ENCODE assay signal across 8 mouse cellular contexts in genomic region chr11:108961651-108962065, GRCm38 (mm10). TPM values are rescaled to one million over a fixed set of nuclear protein-coding genes. Genes with fewer than 3 reads are reported as not detected.
DNase-seq lines count a peak whose midpoint lies in the region; ATAC-seq and TF ChIP-seq lines count a peak whose summit lies in the region.

No protein-coding gene starts in this region.

- TF ChIP-seq POLR2A in brain, embryonic 14.5 days (IDR thresholded peaks at IDR 0.05; ENCODE audit: borderline replicate concordance, extremely low read depth, insufficient read depth, insufficient read length, poor library complexity, severe bottlenecking), result no peak

- no peak overlapping the region for H3K4me3 ChIP-seq in hindbrain, embryonic 15.5 days
- peak overlapping the region; percentile 26 for H3K4me3 ChIP-seq in midbrain, embryonic 10.5 days

- no peak overlapping the region for H3K27ac ChIP-seq in hindbrain, embryonic 15.5 days (replicated peaks)
- peak overlapping the region; percentile 43 for H3K27ac ChIP-seq in midbrain, embryonic 10.5 days (replicated peaks)

- DNase-seq in embryo, embryonic 10 days (ENCODE audit: low spot score), result peak; percentile 58
- DNase-seq in embryo, embryonic 9.5 days (ENCODE audit: extremely low spot score), result no peak
- DNase-seq in brain, embryonic 14.5 days (ENCODE audit: low read depth), result peak; percentile 87
- no peak for DNase-seq in midbrain, embryonic 10.5 days (ENCODE audit: low spot score)
- no peak for DNase-seq in spleen, postnatal 4 days (ENCODE audit: low spot score in 2 of 2)
- no peak for DNase-seq in cerebellum, postnatal 36 days
- DNase-seq in cerebellum, adult 9-11 months, result no peak

- H3K9me3 ChIP-seq in hindbrain, embryonic 15.5 days, result no peaks in the 10 kb centered on the region
- no peaks in the 10 kb centered on the region for H3K9me3 ChIP-seq in midbrain, embryonic 10.5 days (replicated peaks)

- H3K4me1 ChIP-seq in hindbrain, embryonic 15.5 days (replicated peaks), result peaks cover 11% of the 10 kb centered on the region
- H3K4me1 ChIP-seq in midbrain, embryonic 10.5 days, result peaks cover 29% of the 10 kb centered on the region

- WGBS in hindbrain, embryonic 15.5 days, result 5% methylated on average over 11 of the region's 11 CpGs
- WGBS in midbrain, embryonic 10.5 days, result 4% methylated on average over 11 of the region's 11 CpGs

- no peaks in the 10 kb centered on the region for H3K27me3 ChIP-seq in hindbrain, embryonic 15.5 days
- H3K27me3 ChIP-seq in midbrain, embryonic 10.5 days (ENCODE audit: low read depth, poor library complexity, severe bottlenecking), result no peaks in the 10 kb centered on the region

- peak overlapping the region; percentile 35 for H3K4me2 ChIP-seq in hindbrain, embryonic 15.5 days

- H3K9ac ChIP-seq in hindbrain, embryonic 15.5 days, result no peak overlapping the region

- no peak for TF ChIP-seq CTCF in brain, embryonic 14.5 days (IDR thresholded peaks at IDR 0.05; ENCODE audit: borderline replicate concordance, extremely low read depth, insufficient read depth, insufficient read length)

- no peaks in the 10 kb centered on the region for H3K36me3 ChIP-seq in hindbrain, embryonic 15.5 days
- no peaks in the 10 kb centered on the region for H3K36me3 ChIP-seq in midbrain, embryonic 10.5 days

- ATAC-seq in hindbrain, embryonic 15.5 days (ENCODE audit: low FRiP score, low read depth), result no peak

RNA-seq across cellular contexts. Expression of gene Axin2, which starts 41.5 kb away (rescaled TPM):
- 32.4 and 42.2 TPM in 2 replicates for polyA plus RNA-seq in brain, embryonic 14.5 days (2012; rRNA removed)
- 8.9 and 9.2 TPM in 2 replicates for polyA plus RNA-seq in hindbrain, embryonic 15.5 days (2015; fragmentation: Nextera tagmentation; extraction: Ambion mirVana)
- polyA plus RNA-seq in midbrain, embryonic 10.5 days (2016; fragmentation: Nextera tagmentation; extraction: Ambion mirVana), result 17.5 and 17.6 TPM in 2 replicates

Comparison
In these comparisons a context has a peak if more than half of its experiments do, and no peak if none do; other contexts are left out.
1. DNase-seq: peak in embryo, embryonic 10 days (single experiment) and brain, embryonic 14.5 days (single experiment); none in embryo, embryonic 9.5 days (single experiment), midbrain, embryonic 10.5 days (single experiment), spleen, postnatal 4 days (0 of 2), cerebellum, postnatal 36 days (0 of 2) and cerebellum, adult 9-11 months (single experiment).